Mouse (Mus musculus): ENCODE measurements around the gene Igsf11.

DNA sequence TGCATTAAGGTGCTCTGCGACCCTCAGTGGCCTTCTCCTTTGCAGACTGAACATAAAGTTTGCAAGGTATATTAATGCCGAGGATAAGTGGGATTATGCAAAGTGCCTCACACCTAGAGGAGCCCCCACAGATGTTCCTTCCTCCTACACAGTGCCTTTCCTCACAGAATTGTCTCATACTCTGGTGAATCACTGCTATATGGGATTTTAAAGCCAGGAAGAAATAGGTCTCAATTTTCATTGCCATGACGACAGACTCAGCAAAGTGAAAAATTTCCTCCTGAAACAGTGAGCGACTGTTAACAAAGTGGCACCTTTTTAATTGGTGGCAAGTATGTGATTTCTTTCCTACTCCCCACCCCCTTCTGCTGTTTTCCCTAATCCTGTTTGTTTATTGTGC is 18.0 kb upstream of the Igsf11 start:
- TF ChIP-seq CTCF (IDR thresholded peaks at IDR 0.05; ENCODE audit: low read depth) (no peak), EP300 (optimal IDR thresholded peaks at IDR 0.05) (no peak)
